8 mouse cellular contexts compared by ENCODE assay signal in the genomic region with DNA sequence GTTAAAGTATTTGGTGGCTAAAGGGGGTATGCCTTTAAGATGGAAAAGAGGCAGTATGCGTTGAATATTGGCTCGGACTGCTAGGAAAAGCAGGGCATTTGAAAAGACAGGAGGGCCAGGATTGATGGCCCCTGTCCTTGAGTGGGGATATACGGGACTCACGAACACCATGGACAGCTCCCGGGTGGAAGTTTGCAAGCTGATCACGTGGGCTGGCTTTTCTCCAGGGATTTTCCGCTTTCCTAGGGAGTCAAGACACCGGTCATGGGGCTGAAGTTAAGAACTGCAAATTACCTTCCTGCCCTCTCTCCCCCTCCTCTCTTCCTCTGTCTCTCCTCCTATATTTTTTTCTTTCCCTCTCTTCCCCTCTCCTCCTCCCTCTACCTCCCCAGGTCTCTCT. TPM values are rescaled to one million over a fixed set of nuclear protein-coding genes. Genes with fewer than 3 reads are reported as not detected.
DNase-seq lines count a peak whose midpoint lies in the region; ATAC-seq and TF ChIP-seq lines count a peak whose summit lies in the region.
"Had no signal": no experiment of that assay in that cellular context is flagged by ENCODE, and none has a peak within 500 bp of the region (broad histone marks: within the 10 kb centered on the region; RNA-seq: fewer than 3 reads in every experiment).

No protein-coding gene starts in this region.

- intact Hi-C loops in left cerebral cortex, postnatal 36 days (cut with DNase I): no loop called here

- H3K9me3 ChIP-seq in lung, embryonic 14.5 days (ENCODE audit: low read depth, low read length): no peaks in the 10 kb centered on the region
- H3K9me3 ChIP-seq: embryonic facial prominence, embryonic 13.5 days had no signal

- H3K9ac ChIP-seq in lung, embryonic 14.5 days: no peak overlapping the region
- H3K9ac ChIP-seq: embryonic facial prominence, embryonic 13.5 days had no signal

- H3K4me3 ChIP-seq in lung, embryonic 14.5 days (ENCODE audit: low read depth, low read length): no peak overlapping the region
- H3K4me3 ChIP-seq: embryonic facial prominence, embryonic 13.5 days had no signal

- ATAC-seq in lung, embryonic 14.5 days (ENCODE audit: insufficient read depth): no peak

- TF ChIP-seq CTCF in lung, embryonic 14.5 days (IDR thresholded peaks at IDR 0.05; ENCODE audit: low read depth): no peak

- H3K4me2 ChIP-seq in lung, embryonic 14.5 days: no peak overlapping the region
- H3K4me2 ChIP-seq: embryonic facial prominence, embryonic 13.5 days had no signal

- H3K27me3 ChIP-seq in lung, embryonic 14.5 days (ENCODE audit: insufficient read depth, low read length): no peaks in the 10 kb centered on the region
- H3K27me3 ChIP-seq: embryonic facial prominence, embryonic 13.5 days had no signal

- no peaks in the 10 kb centered on the region for H3K4me1 ChIP-seq in lung, embryonic 14.5 days (ENCODE audit: insufficient read depth)
- H3K4me1 ChIP-seq: embryonic facial prominence, embryonic 13.5 days had no signal

- WGBS in lung, embryonic 14.5 days: 7% methylated on average over 8 of the region's 8 CpGs

- H3K36me3 ChIP-seq in lung, embryonic 14.5 days (ENCODE audit: insufficient read depth): no peaks in the 10 kb centered on the region
- H3K36me3 ChIP-seq: embryonic facial prominence, embryonic 13.5 days had no signal

- H3K27ac ChIP-seq in lung, embryonic 14.5 days (ENCODE audit: low read depth): no peak overlapping the region
- H3K27ac ChIP-seq: embryonic facial prominence, embryonic 13.5 days had no signal

- DNase-seq in right cerebral cortex, postnatal 4 days: peak; percentile 44
- no peak for DNase-seq in right cerebral cortex, adult 18-20 months
- peak; percentile 45 to 66 for DNase-seq in adrenal gland, postnatal 4 days (ENCODE audit: low spot score in 2 of 2)
- peak; percentile 39 to 75 for DNase-seq in gastrocnemius, postnatal 4 days (ENCODE audit: low spot score in 2 of 2)
- DNase-seq in lung, embryonic 14.5 days: peak; percentile 94
- no peak for DNase-seq in left cerebral cortex, postnatal 36 days (ENCODE audit: low spot score in 2 of 2)
- DNase-seq in layer of hippocampus, adult 18-20 months (ENCODE audit: low spot score in 2 of 2): no peak

RNA-seq across cellular contexts. Expression of a gene that starts 14.2 kb away (rescaled TPM):
- under 1 TPM; 0.76 to 0.85 TPM for total RNA-seq in adrenal gland, postnatal 4 days (2021)
- under 1 TPM; 0.10 to 0.13 TPM for total RNA-seq in gastrocnemius, postnatal 4 days (2021)
- polyA plus RNA-seq in lung, embryonic 14.5 days (2014; fragmentation: Nextera tagmentation; extraction: Ambion mirVana): 0.12 TPM in 1 of 2 replicates, not detected in the other
- total RNA-seq in left cerebral cortex, postnatal 36 days (2021): 100 to 1,000 TPM; 104 to 109 TPM
- total RNA-seq in layer of hippocampus, adult 18-20 months (2021): 100 to 1,000 TPM; 117 to 131 TPM

Comparison
In these comparisons a context has a peak if more than half of its experiments do, and no peak if none do; other contexts are left out.
1. DNase-seq: peak in right cerebral cortex, postnatal 4 days (single experiment), adrenal gland, postnatal 4 days (2 of 2), gastrocnemius, postnatal 4 days (2 of 2) and lung, embryonic 14.5 days (single experiment); none in right cerebral cortex, adult 18-20 months (single experiment), left cerebral cortex, postnatal 36 days (0 of 2) and layer of hippocampus, adult 18-20 months (0 of 2).
2. RNA of a gene that starts 14.2 kb away (total RNA-seq): 117 to 131 TPM in layer of hippocampus, adult 18-20 months and 104 to 109 TPM in left cerebral cortex, postnatal 36 days; 0.76 to 0.85 TPM in adrenal gland, postnatal 4 days and 0.10 to 0.13 TPM in gastrocnemius, postnatal 4 days; every median in the first group is over 10 times any median in the second.